Mouse (Mus musculus): ENCODE measurements at regions not wholly inside any gene's neighbourhood (a gene's known extent, or its start where the extent isn't known, plus 50 kb on each side); places are given as distances from the start of the nearest gene placed in this dataset.
"Not testable (repeated sequence)": the region's sequence is repeated elsewhere in the genome, so short reads cannot be mapped to it uniquely, and the experiment has no call there.

- no peaks in the 10 kb centered on the region for H3K9me3 ChIP-seq
- no peaks in the 10 kb centered on the region for H3K36me3 ChIP-seq
- WGBS = 52% methylated on average over 3 of the region's 3 CpGs
- no peak overlapping the region for H3K27ac ChIP-seq
- H3K4me1 ChIP-seq = no peaks in the 10 kb centered on the region
- H3K4me3 ChIP-seq = no peak overlapping the region
- H3K27me3 ChIP-seq = no peaks in the 10 kb centered on the region
- H3K4me2 ChIP-seq = no peak overlapping the region
- no peak overlapping the region for H3K9ac ChIP-seq
- ATAC-seq (ENCODE audit: insufficient number of reproducible peaks, low FRiP score, low TSS enrichment, low read depth) = no peak
These were observed 541.5 kb downstream of the Diaph3 start for GRCm38 (mm10) chr14:86599511-86599910.

- Histone ChIP-seq H3K9ac (no peak overlapping the region), H3K9me3 (no peaks in the 10 kb centered on the region), H3K36me3 (no peaks in the 10 kb centered on the region), H3K27ac (no peak overlapping the region), H3K4me2 (no peak overlapping the region), H3K27me3 (no peaks in the 10 kb centered on the region), H3K4me1 (no peaks in the 10 kb centered on the region), H3K4me3 (no peak overlapping the region)
- WGBS = 100% methylated on average over 2 of the region's 2 CpGs
- ATAC-seq (ENCODE audit: insufficient number of reproducible peaks, low FRiP score, low TSS enrichment, low read depth) = no peak
These were observed 552.5 kb downstream of the Diaph3 start for GRCm38 (mm10) chr14:86588525-86588924.

- not testable (repeated sequence) for H3K27ac ChIP-seq; H3K9me3 ChIP-seq; ATAC-seq (ENCODE audit: insufficient number of reproducible peaks, low FRiP score, low TSS enrichment, low read depth); H3K4me1 ChIP-seq; H3K36me3 ChIP-seq; H3K9ac ChIP-seq; H3K4me2 ChIP-seq; H3K4me3 ChIP-seq; H3K27me3 ChIP-seq
- 57% methylated on average over 5 of the region's 5 CpGs for WGBS
These were observed 555.1 kb downstream of the Diaph3 start for GRCm38 (mm10) chr14:86585959-86586358.

- Histone ChIP-seq H3K27me3 (no peaks in the 10 kb centered on the region), H3K36me3 (no peaks in the 10 kb centered on the region), H3K9ac (no peak overlapping the region), H3K4me1 (no peaks in the 10 kb centered on the region), H3K4me3 (no peak overlapping the region), H3K27ac (no peak overlapping the region), H3K9me3 (no peaks in the 10 kb centered on the region), H3K4me2 (no peak overlapping the region)
- ATAC-seq (ENCODE audit: insufficient number of reproducible peaks, low FRiP score, low TSS enrichment, low read depth) = no peak
- 59% methylated on average over 2 of the region's 2 CpGs for WGBS
These were observed 578.3 kb downstream of the Diaph3 start for GRCm38 (mm10) chr14:86562728-86563127.

GRCm38 (mm10) chr14:86537992-86538391, 603.0 kb downstream of the Diaph3 start:
- no peaks in the 10 kb centered on the region for H3K36me3 ChIP-seq
- no peak for ATAC-seq (ENCODE audit: insufficient number of reproducible peaks, low FRiP score, low TSS enrichment, low read depth)
- H3K4me1 ChIP-seq = no peaks in the 10 kb centered on the region
- no peak overlapping the region for H3K9ac ChIP-seq
- no peak overlapping the region for H3K4me2 ChIP-seq
- H3K9me3 ChIP-seq = no peaks in the 10 kb centered on the region
- H3K4me3 ChIP-seq = no peak overlapping the region
- WGBS = 62% methylated on average over 5 of the region's 5 CpGs
- H3K27me3 ChIP-seq = no peaks in the 10 kb centered on the region
- H3K27ac ChIP-seq = no peak overlapping the region

GRCm38 (mm10) chr14:86536341-86537027, 604.6 kb downstream of the Diaph3 start:
- no peak overlapping the region for H3K9ac ChIP-seq
- no peaks in the 10 kb centered on the region for H3K27me3 ChIP-seq
- H3K27ac ChIP-seq = no peak overlapping the region
- no peak for ATAC-seq (ENCODE audit: insufficient number of reproducible peaks, low FRiP score, low TSS enrichment, low read depth)
- 49% methylated on average over 1 of the region's 1 CpGs for WGBS
- H3K4me1 ChIP-seq = no peaks in the 10 kb centered on the region
- H3K4me3 ChIP-seq = no peak overlapping the region
- H3K36me3 ChIP-seq = no peaks in the 10 kb centered on the region
- no peak overlapping the region for H3K4me2 ChIP-seq
- H3K9me3 ChIP-seq = no peaks in the 10 kb centered on the region

GRCm38 (mm10) chr14:86510408-86510807, 630.6 kb downstream of the Diaph3 start:
- ATAC-seq (ENCODE audit: insufficient number of reproducible peaks, low FRiP score, low TSS enrichment, low read depth) = no peak
- no peak overlapping the region for H3K4me3 ChIP-seq
- H3K9me3 ChIP-seq = 0 out of 2 replicates have a peak, but pooled peaks cover 3% of the 10 kb centered on the region
- no peaks in the 10 kb centered on the region for H3K27me3 ChIP-seq
- H3K36me3 ChIP-seq = no peaks in the 10 kb centered on the region
- no peak overlapping the region for H3K4me2 ChIP-seq
- no peak overlapping the region for H3K9ac ChIP-seq
- 89% methylated on average over 9 of the region's 9 CpGs for WGBS
- H3K27ac ChIP-seq = no peak overlapping the region
- no peaks in the 10 kb centered on the region for H3K4me1 ChIP-seq

GRCm38 (mm10) chr14:86509686-86510085, 631.3 kb downstream of the Diaph3 start:
- Histone ChIP-seq H3K9me3 (0 out of 2 replicates have a peak, but pooled peaks cover 3% of the 10 kb centered on the region), H3K27me3 (no peaks in the 10 kb centered on the region), H3K4me2 (no peak overlapping the region), H3K4me3 (no peak overlapping the region), H3K27ac (no peak overlapping the region), H3K36me3 (no peaks in the 10 kb centered on the region), H3K4me1 (no peaks in the 10 kb centered on the region), H3K9ac (no peak overlapping the region)
- 88% methylated on average over 6 of the region's 6 CpGs for WGBS
- ATAC-seq (ENCODE audit: insufficient number of reproducible peaks, low FRiP score, low TSS enrichment, low read depth) = no peak

GRCm38 (mm10) chr14:86506286-86506685, 634.7 kb downstream of the Diaph3 start:
- H3K4me2 ChIP-seq = no peak overlapping the region
- no peaks in the 10 kb centered on the region for H3K27me3 ChIP-seq
- 84% methylated on average over 6 of the region's 6 CpGs for WGBS
- no peaks in the 10 kb centered on the region for H3K4me1 ChIP-seq
- H3K4me3 ChIP-seq = no peak overlapping the region
- no peak for ATAC-seq (ENCODE audit: insufficient number of reproducible peaks, low FRiP score, low TSS enrichment, low read depth)
- H3K9ac ChIP-seq = no peak overlapping the region
- H3K27ac ChIP-seq = no peak overlapping the region
- H3K9me3 ChIP-seq = 0 out of 2 replicates have a peak, but pooled peaks cover 3% of the 10 kb centered on the region
- no peaks in the 10 kb centered on the region for H3K36me3 ChIP-seq

- Histone ChIP-seq H3K4me2 (no peak overlapping the region), H3K27ac (no peak overlapping the region), H3K4me1 (peaks cover 2% of the 10 kb centered on the region; the same call in 1 of the 2 replicates), H3K9me3 (no peaks in the 10 kb centered on the region), H3K9ac (no peak overlapping the region), H3K36me3 (no peaks in the 10 kb centered on the region), H3K4me3 (no peak overlapping the region), H3K27me3 (no peaks in the 10 kb centered on the region)
- WGBS = 81% methylated on average over 4 of the region's 4 CpGs
- ATAC-seq (ENCODE audit: insufficient number of reproducible peaks, low FRiP score, low TSS enrichment, low read depth) = no peak
These were observed 650.2 kb downstream of the Diaph3 start for GRCm38 (mm10) chr14:86490826-86491225.

- Histone ChIP-seq H3K9ac (no peak overlapping the region), H3K27me3 (no peaks in the 10 kb centered on the region), H3K4me1 (peaks cover 2% of the 10 kb centered on the region; the same call in 1 of the 2 replicates), H3K27ac (no peak overlapping the region), H3K4me3 (no peak overlapping the region), H3K36me3 (no peaks in the 10 kb centered on the region), H3K4me2 (no peak overlapping the region), H3K9me3 (no peaks in the 10 kb centered on the region)
- ATAC-seq (ENCODE audit: insufficient number of reproducible peaks, low FRiP score, low TSS enrichment, low read depth) = no peak
- 62% methylated on average over 13 of the region's 13 CpGs for WGBS
These were observed 651.0 kb downstream of the Diaph3 start for GRCm38 (mm10) chr14:86489872-86490631.

GRCm38 (mm10) chr14:86489044-86489816, 651.8 kb downstream of the Diaph3 start:
- H3K4me2 ChIP-seq = no peak overlapping the region
- no peaks in the 10 kb centered on the region for H3K36me3 ChIP-seq
- no peak overlapping the region for H3K27ac ChIP-seq
- no peaks in the 10 kb centered on the region for H3K27me3 ChIP-seq
- ATAC-seq (ENCODE audit: insufficient number of reproducible peaks, low FRiP score, low TSS enrichment, low read depth) = no peak
- no peak overlapping the region for H3K4me3 ChIP-seq
- H3K9ac ChIP-seq = no peak overlapping the region
- 72% methylated on average over 16 of the region's 16 CpGs for WGBS
- H3K4me1 ChIP-seq = peaks cover 2% of the 10 kb centered on the region; the same call in 1 of the 2 replicates
- no peaks in the 10 kb centered on the region for H3K9me3 ChIP-seq

Measured in limb, embryonic 15.5 days (tissue).